Mouse (Mus musculus) thymus, adult 2 months (tissue): ENCODE measurements around the gene Fam117a.

Experiments
- CTCF ChIP-seq: fragments of 200-500 bp; IDR thresholded peaks from 2 replicates; pipeline ENCODE4 v1.5.1; 2012; ENCODE audit warnings: mild to moderate bottlenecking, control low read depth, low read length, moderate library complexity, borderline replicate concordance; ENCODE audit not compliant: control insufficient read depth, poor library complexity, insufficient read depth; ENCODE audit errors: extremely low read depth
- POLR2A ChIP-seq: fragments of 200-500 bp; IDR thresholded peaks from 2 replicates; pipeline ENCODE4 v1.6.1; 2012; ENCODE audit warnings: mild to moderate bottlenecking, low read length, control low read depth, moderate library complexity; ENCODE audit not compliant: control insufficient read depth, poor library complexity, insufficient read depth; ENCODE audit errors: extremely low read depth

GRCm38 (mm10) chr11:95384973-95385320 lies 48.1 kb downstream of the Fam117a start:
- no peak for TF ChIP-seq CTCF
- no peak for TF ChIP-seq POLR2A
